Mouse (Mus musculus): ENCODE measurements around the gene Chn1. TPM values are rescaled to one million over a fixed set of nuclear protein-coding genes. Genes with fewer than 3 reads are reported as not detected.

Chn1 gene
- polyA plus RNA-seq, 1 experiment, result 25.8 TPM

DNA sequence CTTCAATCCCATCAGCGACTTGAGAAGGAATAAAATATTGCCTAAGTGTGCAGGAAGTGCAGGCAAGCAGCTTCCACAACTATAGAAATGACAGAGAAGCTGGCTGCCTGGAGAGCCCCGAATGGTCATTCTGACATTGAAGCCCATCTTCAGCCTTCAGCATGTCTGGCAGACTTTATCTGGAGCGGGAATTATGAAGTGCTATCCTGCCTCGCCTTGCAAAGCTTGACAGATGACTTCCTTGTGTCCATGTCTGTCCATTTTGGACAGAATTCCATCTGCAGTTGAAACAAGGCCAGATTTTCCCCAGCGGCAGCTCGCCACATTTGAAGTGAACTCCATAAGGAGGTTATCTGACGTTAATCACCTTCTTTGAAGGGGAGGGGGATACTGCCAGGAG, 15.2 kb downstream of the Chn1 start:
- peaks cover 2% of the 10 kb centered on the region; the same call in 1 of the 2 replicates for H3K36me3 ChIP-seq (ENCODE audit: control insufficient read depth, insufficient read depth, low read length, poor library complexity, severe bottlenecking)
- H3K27me3 ChIP-seq (ENCODE audit: control insufficient read depth, insufficient read depth, low read length, poor library complexity, severe bottlenecking), result no peaks in the 10 kb centered on the region; the same call in 1 of the 2 replicates
- H3K9ac ChIP-seq (ENCODE audit: low read depth, poor library complexity, severe bottlenecking), result no peak overlapping the region
- H3K27ac ChIP-seq (ENCODE audit: insufficient read depth, low read length), result no peak overlapping the region
- peaks cover 31% of the 10 kb centered on the region for H3K9me3 ChIP-seq (replicated peaks; ENCODE audit: control insufficient read depth, insufficient read depth, low read length, poor library complexity, severe bottlenecking)
- H3K4me1 ChIP-seq (ENCODE audit: control insufficient read depth, insufficient read depth, low read length), result no peaks in the 10 kb centered on the region
- TF ChIP-seq POLR2A (IDR thresholded peaks at IDR 0.05; ENCODE audit: insufficient read depth, low read length) (no peak), CTCF (IDR thresholded peaks at IDR 0.05; ENCODE audit: low read depth, low read length) (no peak), EP300 (IDR thresholded peaks at IDR 0.05; ENCODE audit: insufficient read depth, low read depth, low read length) (no peak)
- H3K4me3 ChIP-seq (ENCODE audit: low read depth, low read length), result no peak overlapping the region

DNA sequence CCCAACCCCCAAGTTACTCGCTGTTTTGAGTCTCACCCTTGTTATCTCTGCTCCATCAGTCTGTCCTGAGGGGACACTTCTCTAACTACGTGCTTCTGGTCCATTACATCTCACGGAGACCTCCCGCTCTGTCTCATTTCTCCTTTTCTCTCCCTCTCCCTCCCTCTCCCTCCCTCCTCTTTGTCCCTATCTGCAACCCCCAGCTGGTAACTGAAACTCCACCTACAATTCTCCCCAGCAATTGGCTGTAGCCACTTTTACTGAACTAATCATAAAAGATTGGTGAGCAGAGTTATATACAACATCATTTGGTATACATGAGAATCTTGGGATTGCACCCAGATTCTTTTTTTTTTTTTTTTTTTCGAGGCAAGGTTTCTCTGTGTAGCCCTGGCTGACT, 16.1 kb downstream of the Chn1 start:
- Histone ChIP-seq H3K4me3 (ENCODE audit: low read depth, low read length) (no peak overlapping the region), H3K36me3 (ENCODE audit: control insufficient read depth, insufficient read depth, low read length, poor library complexity, severe bottlenecking) (peaks cover 2% of the 10 kb centered on the region; the same call in 1 of the 2 replicates), H3K9me3 (replicated peaks; ENCODE audit: control insufficient read depth, insufficient read depth, low read length, poor library complexity, severe bottlenecking) (peaks cover 34% of the 10 kb centered on the region), H3K27ac (ENCODE audit: insufficient read depth, low read length) (no peak overlapping the region), H3K27me3 (ENCODE audit: control insufficient read depth, insufficient read depth, low read length, poor library complexity, severe bottlenecking) (no peaks in the 10 kb centered on the region; the same call in 1 of the 2 replicates), H3K9ac (ENCODE audit: low read depth, poor library complexity, severe bottlenecking) (no peak overlapping the region), H3K4me1 (ENCODE audit: control insufficient read depth, insufficient read depth, low read length) (no peaks in the 10 kb centered on the region)
- TF ChIP-seq EP300 (IDR thresholded peaks at IDR 0.05; ENCODE audit: insufficient read depth, low read depth, low read length), result no peak
- TF ChIP-seq CTCF (IDR thresholded peaks at IDR 0.05; ENCODE audit: low read depth, low read length), result no peak
- TF ChIP-seq POLR2A (IDR thresholded peaks at IDR 0.05; ENCODE audit: insufficient read depth, low read length), result no peak

- Histone ChIP-seq H3K27ac (ENCODE audit: insufficient read depth, low read length) (no peak overlapping the region), H3K36me3 (ENCODE audit: control insufficient read depth, insufficient read depth, low read length, poor library complexity, severe bottlenecking) (no peaks in the 10 kb centered on the region; the same call in 1 of the 2 replicates), H3K9ac (ENCODE audit: low read depth, poor library complexity, severe bottlenecking) (no peak overlapping the region), H3K4me1 (ENCODE audit: control insufficient read depth, insufficient read depth, low read length) (no peaks in the 10 kb centered on the region), H3K27me3 (ENCODE audit: control insufficient read depth, insufficient read depth, low read length, poor library complexity, severe bottlenecking) (no peaks in the 10 kb centered on the region), H3K9me3 (replicated peaks; ENCODE audit: control insufficient read depth, insufficient read depth, low read length, poor library complexity, severe bottlenecking) (peaks cover 37% of the 10 kb centered on the region), H3K4me3 (ENCODE audit: low read depth, low read length) (no peak overlapping the region)
- TF ChIP-seq POLR2A (IDR thresholded peaks at IDR 0.05; ENCODE audit: insufficient read depth, low read length), result no peak
- no peak for TF ChIP-seq EP300 (IDR thresholded peaks at IDR 0.05; ENCODE audit: insufficient read depth, low read depth, low read length)
- no peak for TF ChIP-seq CTCF (IDR thresholded peaks at IDR 0.05; ENCODE audit: low read depth, low read length)
Measured at GRCm38 (mm10) chr2:73747297-73747696, 27.8 kb downstream of the Chn1 start.

- Histone ChIP-seq H3K9me3 (replicated peaks; ENCODE audit: control insufficient read depth, insufficient read depth, low read length, poor library complexity, severe bottlenecking) (peaks cover 37% of the 10 kb centered on the region), H3K27me3 (ENCODE audit: control insufficient read depth, insufficient read depth, low read length, poor library complexity, severe bottlenecking) (no peaks in the 10 kb centered on the region), H3K36me3 (ENCODE audit: control insufficient read depth, insufficient read depth, low read length, poor library complexity, severe bottlenecking) (no peaks in the 10 kb centered on the region; the same call in 1 of the 2 replicates), H3K9ac (ENCODE audit: low read depth, poor library complexity, severe bottlenecking) (no peak overlapping the region), H3K4me3 (ENCODE audit: low read depth, low read length) (no peak overlapping the region), H3K27ac (ENCODE audit: insufficient read depth, low read length) (no peak overlapping the region), H3K4me1 (ENCODE audit: control insufficient read depth, insufficient read depth, low read length) (no peaks in the 10 kb centered on the region)
- TF ChIP-seq CTCF (IDR thresholded peaks at IDR 0.05; ENCODE audit: low read depth, low read length) (no peak), POLR2A (IDR thresholded peaks at IDR 0.05; ENCODE audit: insufficient read depth, low read length) (no peak), EP300 (IDR thresholded peaks at IDR 0.05; ENCODE audit: insufficient read depth, low read depth, low read length) (no peak)
Measured at GRCm38 (mm10) chr2:73746375-73746770, 28.8 kb downstream of the Chn1 start.

DNA sequence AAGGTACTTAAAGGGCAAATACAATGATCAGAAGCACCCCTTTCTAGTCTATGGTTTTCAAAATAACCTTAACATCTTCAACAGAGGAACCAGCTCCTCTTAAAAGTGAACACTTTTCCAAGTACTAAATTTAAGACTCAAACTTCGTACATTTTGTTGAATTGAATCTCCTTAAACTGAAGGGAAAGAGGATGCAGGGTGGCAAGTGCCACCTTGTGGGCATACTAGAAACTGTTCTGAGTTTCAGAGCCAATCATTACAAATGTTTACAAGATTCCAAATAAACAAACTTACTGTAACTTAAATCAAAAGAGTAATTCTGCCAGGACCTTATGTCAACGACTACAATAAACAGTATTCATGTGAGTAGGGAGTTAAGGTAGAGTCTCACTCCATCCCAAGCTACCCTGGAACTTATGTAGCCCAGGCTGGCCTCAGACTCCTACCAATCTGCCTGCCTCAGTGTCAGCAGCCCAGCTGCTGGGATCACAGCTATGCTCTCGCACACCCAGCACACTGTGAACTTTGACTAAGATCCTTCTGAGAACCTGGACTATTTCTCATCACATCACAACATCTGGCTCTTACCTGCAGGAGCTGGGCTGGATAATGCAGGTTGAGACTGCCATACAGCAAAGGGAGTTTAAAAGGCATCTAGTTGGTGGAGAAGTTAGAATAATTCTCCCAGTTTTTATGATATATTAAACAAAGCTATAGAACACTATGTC, 29.3 kb downstream of the Chn1 start:
- Histone ChIP-seq H3K9ac (ENCODE audit: low read depth, poor library complexity, severe bottlenecking) (no peak overlapping the region), H3K36me3 (ENCODE audit: control insufficient read depth, insufficient read depth, low read length, poor library complexity, severe bottlenecking) (no peaks in the 10 kb centered on the region; the same call in 1 of the 2 replicates), H3K4me1 (ENCODE audit: control insufficient read depth, insufficient read depth, low read length) (no peaks in the 10 kb centered on the region), H3K4me3 (ENCODE audit: low read depth, low read length) (no peak overlapping the region), H3K27me3 (ENCODE audit: control insufficient read depth, insufficient read depth, low read length, poor library complexity, severe bottlenecking) (no peaks in the 10 kb centered on the region), H3K9me3 (replicated peaks; ENCODE audit: control insufficient read depth, insufficient read depth, low read length, poor library complexity, severe bottlenecking) (peaks cover 33% of the 10 kb centered on the region), H3K27ac (ENCODE audit: insufficient read depth, low read length) (no peak overlapping the region)
- TF ChIP-seq CTCF (IDR thresholded peaks at IDR 0.05; ENCODE audit: low read depth, low read length), result no peak
- no peak for TF ChIP-seq EP300 (IDR thresholded peaks at IDR 0.05; ENCODE audit: insufficient read depth, low read depth, low read length)
- TF ChIP-seq POLR2A (IDR thresholded peaks at IDR 0.05; ENCODE audit: insufficient read depth, low read length), result no peak

- TF ChIP-seq CTCF (IDR thresholded peaks at IDR 0.05; ENCODE audit: low read depth, low read length) (no peak), EP300 (IDR thresholded peaks at IDR 0.05; ENCODE audit: insufficient read depth, low read depth, low read length) (no peak)
- H3K27ac ChIP-seq (ENCODE audit: insufficient read depth, low read length), result no peak overlapping the region
- H3K4me3 ChIP-seq (ENCODE audit: low read depth, low read length), result no peak overlapping the region
- H3K9ac ChIP-seq (ENCODE audit: low read depth, poor library complexity, severe bottlenecking), result no peak overlapping the region
- no peaks in the 10 kb centered on the region for H3K36me3 ChIP-seq (ENCODE audit: control insufficient read depth, insufficient read depth, low read length, poor library complexity, severe bottlenecking)
- H3K27me3 ChIP-seq (ENCODE audit: control insufficient read depth, insufficient read depth, low read length, poor library complexity, severe bottlenecking), result no peaks in the 10 kb centered on the region
- peaks cover 18% of the 10 kb centered on the region for H3K9me3 ChIP-seq (replicated peaks; ENCODE audit: control insufficient read depth, insufficient read depth, low read length, poor library complexity, severe bottlenecking)
- H3K4me1 ChIP-seq (ENCODE audit: control insufficient read depth, insufficient read depth, low read length), result no peaks in the 10 kb centered on the region
Measured at GRCm38 (mm10) chr2:73741286-73741685, 33.9 kb downstream of the Chn1 start.
